Mouse (Mus musculus) cerebellum, adult 8-10 months (tissue): ENCODE results near the gene Gltpd2.

Experiments
- DNase-seq: peaks from one replicate; pipeline ENCODE4 v3.0.0; 2022

Gene Gltpd2

GRCm38 (mm10) chr11:70564276-70564873 is 45.4 kb downstream of the Gltpd2 start:
- DNase-seq, result no peak

DNA sequence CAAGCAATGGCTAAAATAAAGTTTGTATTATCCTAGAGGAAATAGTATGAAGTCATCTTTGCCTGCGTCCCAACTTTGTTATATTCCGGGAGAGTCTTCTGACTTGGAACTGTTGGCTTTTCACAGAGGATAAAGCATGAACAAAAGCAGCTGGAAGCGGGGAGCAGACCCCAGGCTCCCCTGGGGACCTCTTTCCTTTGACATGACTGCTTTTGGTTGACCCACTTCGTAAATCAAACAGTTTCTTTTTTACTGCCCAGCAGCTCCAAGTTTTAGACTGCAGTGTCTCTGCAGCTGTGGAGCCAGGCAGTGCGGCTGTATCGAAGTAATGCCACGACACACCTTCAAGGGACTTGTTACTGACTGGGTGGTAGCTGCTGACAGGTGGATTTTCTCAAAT is 47.6 kb downstream of the Gltpd2 start:
- DNase-seq, result no peak
